Mouse (Mus musculus) olfactory bulb, adult 2 months (tissue): ENCODE data around the gene St6gal1.

Experiments
- CTCF ChIP-seq: fragments of 200-500 bp; IDR thresholded peaks from 2 replicates; pipeline ENCODE4 v1.5.1; 2012; ENCODE audit warnings: low read depth, mild to moderate bottlenecking, low read length, moderate library complexity; ENCODE audit not compliant: insufficient read depth
- POLR2A ChIP-seq: fragments of 200-500 bp; IDR thresholded peaks from 2 replicates; pipeline ENCODE4 v1.6.1; 2012; ENCODE audit warnings: mild to moderate bottlenecking, low read depth, low read length, moderate library complexity; ENCODE audit not compliant: insufficient read depth

DNA sequence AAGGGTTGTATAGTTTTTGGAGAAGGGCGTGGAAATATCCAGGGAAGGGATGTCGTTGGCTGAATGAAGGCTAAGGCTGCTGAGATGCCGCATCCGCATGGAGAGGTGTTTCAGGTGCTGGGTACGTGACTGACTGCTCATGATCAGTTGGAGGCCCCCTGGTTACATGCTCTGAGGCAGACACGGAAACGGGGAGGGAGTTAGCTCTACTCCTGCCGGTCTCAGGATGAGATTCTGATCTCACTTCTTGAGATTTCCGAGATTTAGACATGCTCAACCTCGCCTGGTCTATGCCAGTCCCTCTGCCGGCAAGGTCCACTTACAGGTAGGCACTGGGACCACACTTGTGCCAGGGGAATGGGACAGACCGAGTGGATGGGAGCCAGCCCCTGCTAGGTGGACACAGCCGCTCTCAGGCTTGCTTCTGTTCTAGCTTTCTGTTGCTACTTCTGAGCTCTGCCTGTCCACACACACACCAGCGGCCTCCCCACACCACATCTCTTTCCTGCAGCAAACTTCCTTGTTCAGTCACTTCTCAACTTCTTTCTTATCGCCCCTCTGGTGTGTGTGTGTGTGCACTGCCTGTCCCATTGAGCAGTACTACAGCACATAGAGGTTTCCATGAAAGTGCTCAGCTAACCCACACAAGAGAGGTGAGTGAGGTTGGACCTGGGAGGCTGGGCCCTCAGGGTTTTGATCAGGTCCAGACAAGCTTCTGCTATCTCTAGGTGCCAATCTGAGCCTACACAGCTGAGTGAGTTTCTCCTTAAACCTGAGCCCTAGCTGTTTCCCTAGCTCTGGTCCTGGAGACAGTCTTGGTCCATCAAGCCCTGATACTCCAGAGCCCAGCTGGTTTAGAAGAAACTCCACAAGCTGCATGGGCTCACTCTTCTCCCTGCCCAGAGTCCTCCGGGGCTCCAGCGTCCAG, 44.8 kb downstream of the St6gal1 start:
- TF ChIP-seq POLR2A (no peak), CTCF (no peak)
